Mouse (Mus musculus) stomach, embryonic 14.5 days (tissue): ENCODE results near the gene Ugt1a9. TPM values are rescaled to one million over a fixed set of nuclear protein-coding genes. Genes with fewer than 3 reads are reported as not detected.

Source experiments
- ATAC-seq: fragments of 200-750 bp; cut with Nextera tagmentation; 2 replicates; pipeline ENCODE4 v1.8.0; 2017; ENCODE audit warnings: low read depth, moderate TSS enrichment; ENCODE audit not compliant: insufficient number of reproducible peaks, insufficient read depth, low FRiP score
- H3K27ac ChIP-seq: fragments of 300-500 bp; sonication (generic); 2 replicates; pipeline ENCODE4 v1.5.1; 2014; ENCODE audit warnings: mild to moderate bottlenecking, low read length, moderate library complexity, mixed read lengths
- H3K27me3 ChIP-seq: fragments of 300-500 bp; sonication (generic); 2 replicates; pipeline ENCODE4 v1.6.1; 2014; ENCODE audit warnings: low read length, control low read depth, mixed read lengths; ENCODE audit not compliant: control insufficient read depth, insufficient read depth
- H3K36me3 ChIP-seq: fragments of 300-500 bp; sonication (generic); 2 replicates; pipeline ENCODE4 v1.6.1; 2014; ENCODE audit warnings: mild to moderate bottlenecking, control low read depth, low read length, moderate library complexity, mixed read lengths; ENCODE audit not compliant: control insufficient read depth, insufficient read depth
- H3K4me1 ChIP-seq: fragments of 300-500 bp; sonication (generic); 2 replicates; pipeline ENCODE4 v1.6.1; 2014; ENCODE audit warnings: low read length, control low read depth, mixed read lengths; ENCODE audit not compliant: control insufficient read depth, insufficient read depth
- H3K4me2 ChIP-seq: fragments of 300-500 bp; sonication (generic); replicated peaks from 2 replicates; pipeline ENCODE4 v1.6.1; 2014; ENCODE audit warnings: low read depth, low read length, control low read depth
- H3K4me3 ChIP-seq: fragments of 300-500 bp; sonication (generic); 2 replicates; pipeline ENCODE4 v1.5.1; 2014; ENCODE audit warnings: low read depth, low read length, control low read depth
- H3K9ac ChIP-seq: fragments of 300-500 bp; sonication (generic); replicated peaks from 2 replicates; pipeline ENCODE4 v1.6.1; 2014; ENCODE audit warnings: low read depth, mild to moderate bottlenecking, control low read depth, low read length, moderate library complexity, mixed read lengths
- H3K9me3 ChIP-seq: fragments of 300-500 bp; sonication (generic); 2 replicates; pipeline ENCODE4 v1.6.1; 2016; ENCODE audit warnings: low read depth, low read length, control low read depth; ENCODE audit not compliant: control insufficient read depth
- WGBS: fragments of 180-500 bp; shearing (Covaris S2); extraction: QIAGEN DNeasy Blood & Tissue Kit; methylation state at CpG from one replicate; pipeline ENCODE4 v1.1.7; 2014; 5-methylcytosine and 5-hydroxymethylcytosine counted together
- polyA plus RNA-seq: library from polyadenylated mRNA; unstranded; fragments of >200 nt; fragmentation: Nextera tagmentation; extraction: Ambion mirVana; gene quantifications from 2 replicates; pipeline ENCODE4 v1.2.1, GENCODE M21; 2014

Ugt1a9 gene
- polyA plus RNA-seq, 1 experiment from 2014 or later = 0.46 TPM

GRCm38 (mm10) chr1:88246386-88246785, 175.8 kb downstream of the Ugt1a9 start:
- whole genome bisulfite sequencing = 45% methylated on average over 6 of the region's 6 CpGs
- H3K4me2 ChIP-seq = no peak overlapping the region

GRCm38 (mm10) chr1:88247660-88248059, 177.1 kb downstream of the Ugt1a9 start:
- 47% methylated on average over 2 of the region's 2 CpGs for WGBS
- Histone ChIP-seq H3K9me3 (peaks cover 84% of the 10 kb centered on the region), H3K4me3 (no peak overlapping the region), H3K4me2 (no peak overlapping the region), H3K27me3 (no peaks in the 10 kb centered on the region), H3K36me3 (no peaks in the 10 kb centered on the region), H3K9ac (no peak overlapping the region), H3K4me1 (no peaks in the 10 kb centered on the region), H3K27ac (no peak overlapping the region)
- no peak for ATAC-seq

More at GRCm38 (mm10) chr1:88246386-88246785, 175.8 kb downstream of the Ugt1a9 start:
- H3K27me3 ChIP-seq = no peaks in the 10 kb centered on the region
- no peaks in the 10 kb centered on the region for H3K36me3 ChIP-seq
- no peak overlapping the region for H3K9ac ChIP-seq
- no peaks in the 10 kb centered on the region for H3K4me1 ChIP-seq
- no peak overlapping the region for H3K27ac ChIP-seq
- H3K4me3 ChIP-seq = no peak overlapping the region
- ATAC-seq = no peak
- H3K9me3 ChIP-seq = peaks cover 85% of the 10 kb centered on the region

GRCm38 (mm10) chr1:88248658-88249057, 178.1 kb downstream of the Ugt1a9 start:
- H3K27me3 ChIP-seq = no peaks in the 10 kb centered on the region
- ATAC-seq = no peak
- no peak overlapping the region for H3K27ac ChIP-seq
- WGBS = 70% methylated on average over 4 of the region's 4 CpGs
- H3K4me1 ChIP-seq = no peaks in the 10 kb centered on the region
- no peaks in the 10 kb centered on the region for H3K36me3 ChIP-seq
- H3K9me3 ChIP-seq = peaks cover 84% of the 10 kb centered on the region
- H3K9ac ChIP-seq = no peak overlapping the region
- no peak overlapping the region for H3K4me3 ChIP-seq
- no peak overlapping the region for H3K4me2 ChIP-seq

GRCm38 (mm10) chr1:88249596-88249995, 179.0 kb downstream of the Ugt1a9 start:
- Histone ChIP-seq H3K4me1 (no peaks in the 10 kb centered on the region), H3K27me3 (no peaks in the 10 kb centered on the region), H3K36me3 (no peaks in the 10 kb centered on the region), H3K4me3 (no peak overlapping the region), H3K9ac (no peak overlapping the region), H3K27ac (no peak overlapping the region), H3K9me3 (peaks cover 78% of the 10 kb centered on the region), H3K4me2 (no peak overlapping the region)
- WGBS = 78% methylated on average over 7 of the region's 7 CpGs
- ATAC-seq = no peak; the same call in 1 of the 2 replicates

GRCm38 (mm10) chr1:88250023-88250422, 179.4 kb downstream of the Ugt1a9 start:
- Histone ChIP-seq H3K27me3 (no peaks in the 10 kb centered on the region), H3K4me2 (no peak overlapping the region), H3K4me3 (no peak overlapping the region), H3K27ac (no peak overlapping the region), H3K9me3 (peaks cover 78% of the 10 kb centered on the region), H3K4me1 (no peaks in the 10 kb centered on the region), H3K36me3 (no peaks in the 10 kb centered on the region), H3K9ac (no peak overlapping the region)
- no peak for ATAC-seq
- 81% methylated on average over 5 of the region's 5 CpGs for WGBS

GRCm38 (mm10) chr1:88253106-88253505, 182.5 kb downstream of the Ugt1a9 start:
- Histone ChIP-seq H3K9me3 (peaks cover 64% of the 10 kb centered on the region), H3K27me3 (no peaks in the 10 kb centered on the region), H3K36me3 (no peaks in the 10 kb centered on the region), H3K27ac (no peak overlapping the region), H3K4me2 (no peak overlapping the region), H3K4me1 (no peaks in the 10 kb centered on the region), H3K9ac (no peak overlapping the region), H3K4me3 (no peak overlapping the region)
- no peak for ATAC-seq
- WGBS = 72% methylated on average over 8 of the region's 8 CpGs

GRCm38 (mm10) chr1:88253540-88253939, 182.9 kb downstream of the Ugt1a9 start:
- H3K9me3 ChIP-seq = peaks cover 60% of the 10 kb centered on the region
- no peak overlapping the region for H3K9ac ChIP-seq
- 74% methylated on average over 6 of the region's 6 CpGs for WGBS
- H3K4me2 ChIP-seq = no peak overlapping the region
- ATAC-seq = no peak
- H3K36me3 ChIP-seq = no peaks in the 10 kb centered on the region
- H3K27me3 ChIP-seq = no peaks in the 10 kb centered on the region
- no peak overlapping the region for H3K27ac ChIP-seq
- no peaks in the 10 kb centered on the region for H3K4me1 ChIP-seq
- H3K4me3 ChIP-seq = no peak overlapping the region

- Histone ChIP-seq H3K36me3 (0 out of 2 replicates have a peak, but pooled peaks cover 2% of the 10 kb centered on the region), H3K4me2 (no peak overlapping the region), H3K9ac (no peak overlapping the region), H3K27me3 (no peaks in the 10 kb centered on the region), H3K4me3 (no peak overlapping the region), H3K9me3 (peaks cover 47% of the 10 kb centered on the region), H3K27ac (no peak overlapping the region), H3K4me1 (no peaks in the 10 kb centered on the region; the same call in 1 of the 2 replicates)
- WGBS = 87% methylated on average over 12 of the region's 12 CpGs
- ATAC-seq = no peak
Observed at GRCm38 (mm10) chr1:88254793-88255465, 184.3 kb downstream of the Ugt1a9 start.

- Histone ChIP-seq H3K9me3 (peaks cover 42% of the 10 kb centered on the region), H3K4me1 (no peaks in the 10 kb centered on the region; the same call in 1 of the 2 replicates), H3K27me3 (no peaks in the 10 kb centered on the region), H3K36me3 (0 out of 2 replicates have a peak, but pooled peaks cover 7% of the 10 kb centered on the region), H3K4me3 (no peak overlapping the region), H3K9ac (no peak overlapping the region), H3K4me2 (no peak overlapping the region), H3K27ac (no peak overlapping the region)
- no peak for ATAC-seq
- 61% methylated on average over 2 of the region's 2 CpGs for WGBS
Observed at GRCm38 (mm10) chr1:88255466-88255857, 184.9 kb downstream of the Ugt1a9 start.
